Mouse (Mus musculus) liver, embryonic 15.5 days (tissue): ENCODE results near the gene Bcl2l15. TPM values are rescaled to one million over a fixed set of nuclear protein-coding genes. Genes with fewer than 3 reads are reported as not detected.
A peak's percentile ranks its signal among the peaks of the same experiment; 100 is the strongest.

Experiments
- ATAC-seq: fragments of 200-750 bp; cut with Nextera tagmentation; 2 replicates; pipeline ENCODE4 v1.8.0; 2017; ENCODE audit warnings: moderate number of reproducible peaks, mild to moderate bottlenecking, moderate library complexity; ENCODE audit not compliant: insufficient read depth
- H3K27ac ChIP-seq: fragments of 300-500 bp; sonication (generic); replicated peaks from 2 replicates; pipeline ENCODE4 v1.5.1; 2015; ENCODE audit warnings: mild to moderate bottlenecking, inconsistent platforms
- H3K27me3 ChIP-seq: fragments of 300-500 bp; sonication (generic); 2 replicates; pipeline ENCODE4 v1.6.1; 2015; ENCODE audit warnings: mild to moderate bottlenecking, inconsistent platforms
- H3K36me3 ChIP-seq: fragments of 300-500 bp; sonication (generic); replicated peaks from 2 replicates; pipeline ENCODE4 v1.6.1; 2015; ENCODE audit warnings: moderate library complexity, mild to moderate bottlenecking, inconsistent platforms
- H3K4me1 ChIP-seq: fragments of 300-500 bp; sonication (generic); replicated peaks from 2 replicates; pipeline ENCODE4 v1.6.1; 2015; ENCODE audit warnings: inconsistent platforms
- H3K4me2 ChIP-seq: fragments of 300-500 bp; sonication (generic); 2 replicates; pipeline ENCODE4 v1.6.1; 2015; ENCODE audit warnings: moderate library complexity, mild to moderate bottlenecking, inconsistent platforms
- H3K4me3 ChIP-seq: fragments of 300-500 bp; sonication (generic); replicated peaks from 2 replicates; pipeline ENCODE4 v1.5.1; 2015; ENCODE audit warnings: mild to moderate bottlenecking, inconsistent platforms
- H3K9ac ChIP-seq: fragments of 300-500 bp; sonication (generic); 2 replicates; pipeline ENCODE4 v1.6.1; 2015; ENCODE audit warnings: moderate library complexity, mild to moderate bottlenecking, inconsistent platforms
- H3K9me3 ChIP-seq: fragments of 300-500 bp; sonication (generic); replicated peaks from 2 replicates; pipeline ENCODE4 v1.6.1; 2016; ENCODE audit warnings: inconsistent platforms
- WGBS: fragments of 180-500 bp; shearing (Covaris S2); methylation state at CpG from one replicate; pipeline ENCODE4 v1.1.7; 2015; ENCODE audit warnings: mixed read lengths; ENCODE audit not compliant: insufficient replicate concordance; 5-methylcytosine and 5-hydroxymethylcytosine counted together
- polyA plus RNA-seq: library from polyadenylated mRNA; unstranded; fragments of >200 nt; fragmentation: Nextera tagmentation; extraction: Ambion mirVana; gene quantifications from 2 replicates; pipeline ENCODE4 v1.2.1, GENCODE M21; 2015

Gene Bcl2l15
- polyA plus RNA-seq, 1 experiment from 2014 or later, result 1.5 TPM

DNA sequence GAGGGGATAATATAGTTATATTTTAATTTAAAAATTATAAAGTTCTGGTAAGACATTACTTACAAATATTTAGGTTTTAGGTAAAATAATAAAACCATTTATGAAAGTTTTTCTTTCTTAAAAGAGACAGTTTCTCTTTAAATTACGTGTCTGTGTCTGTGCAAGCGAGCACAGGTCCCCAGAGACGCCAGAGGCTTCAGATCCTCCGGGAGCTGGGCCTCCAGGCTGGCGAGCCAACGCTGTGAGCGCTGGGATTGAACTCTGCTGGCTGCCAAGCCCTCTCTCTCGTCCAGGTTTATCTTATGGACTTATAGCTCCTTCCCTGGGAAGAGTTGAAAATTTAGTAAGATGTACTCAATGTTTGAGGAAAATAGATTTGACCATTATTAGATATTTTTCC is 21.4 kb downstream of the Bcl2l15 start:
- no peaks in the 10 kb centered on the region for H3K36me3 ChIP-seq
- H3K4me1 ChIP-seq, result peaks cover 13% of the 10 kb centered on the region; the same call in 1 of the 2 replicates
- no peak overlapping the region for H3K9ac ChIP-seq
- H3K27ac ChIP-seq, result no peak overlapping the region
- WGBS, result 72% methylated on average over 8 of the region's 8 CpGs
- H3K9me3 ChIP-seq, result no peaks in the 10 kb centered on the region
- H3K4me2 ChIP-seq, result no peak overlapping the region
- no peak overlapping the region for H3K4me3 ChIP-seq
- no peak for ATAC-seq
- no peaks in the 10 kb centered on the region for H3K27me3 ChIP-seq

DNA sequence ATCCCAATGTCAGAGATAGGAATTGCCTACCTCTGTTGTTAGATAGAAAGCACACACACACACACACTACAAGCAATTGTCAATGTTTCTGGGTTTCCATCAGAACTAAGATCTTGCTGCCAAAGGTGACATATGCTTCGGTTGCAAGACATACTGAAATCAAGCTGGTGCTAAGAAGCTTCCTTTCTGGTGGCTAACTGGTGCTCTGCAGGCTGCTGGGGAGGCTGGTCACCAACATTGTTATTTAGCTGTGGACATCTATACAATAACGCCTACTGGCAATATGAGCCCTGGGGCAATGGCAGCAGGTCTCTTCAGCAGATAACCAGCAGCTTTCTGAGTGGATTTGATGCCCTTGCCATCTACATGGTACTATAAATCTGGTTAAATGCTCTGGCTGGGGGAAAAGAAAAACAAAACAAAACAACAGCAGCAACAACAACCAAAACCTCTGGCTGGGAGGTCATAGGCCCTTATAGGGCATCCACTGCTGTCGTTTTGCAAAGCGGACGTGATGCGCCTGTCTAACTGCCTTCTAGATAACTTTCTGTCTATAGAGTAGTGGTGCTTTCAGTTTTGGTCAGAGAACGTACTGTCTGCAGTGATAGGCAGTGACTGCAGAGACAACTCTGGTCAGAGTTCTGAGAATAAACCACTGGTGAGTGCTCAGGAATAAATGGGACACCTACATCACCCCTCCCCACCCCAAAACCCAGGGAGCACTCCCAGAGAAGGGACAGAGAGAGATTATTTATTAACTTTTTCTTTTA is 24.8 kb downstream of the Bcl2l15 start:
- 70% methylated on average over 7 of the region's 7 CpGs for WGBS
- no peak overlapping the region for H3K9ac ChIP-seq
- no peak overlapping the region for H3K4me3 ChIP-seq
- H3K4me1 ChIP-seq, result peaks cover 4% of the 10 kb centered on the region; the same call in 1 of the 2 replicates
- no peaks in the 10 kb centered on the region for H3K36me3 ChIP-seq
- no peak for ATAC-seq
- H3K27ac ChIP-seq, result no peak overlapping the region
- no peaks in the 10 kb centered on the region for H3K9me3 ChIP-seq
- no peak overlapping the region for H3K4me2 ChIP-seq
- H3K27me3 ChIP-seq, result no peaks in the 10 kb centered on the region

DNA sequence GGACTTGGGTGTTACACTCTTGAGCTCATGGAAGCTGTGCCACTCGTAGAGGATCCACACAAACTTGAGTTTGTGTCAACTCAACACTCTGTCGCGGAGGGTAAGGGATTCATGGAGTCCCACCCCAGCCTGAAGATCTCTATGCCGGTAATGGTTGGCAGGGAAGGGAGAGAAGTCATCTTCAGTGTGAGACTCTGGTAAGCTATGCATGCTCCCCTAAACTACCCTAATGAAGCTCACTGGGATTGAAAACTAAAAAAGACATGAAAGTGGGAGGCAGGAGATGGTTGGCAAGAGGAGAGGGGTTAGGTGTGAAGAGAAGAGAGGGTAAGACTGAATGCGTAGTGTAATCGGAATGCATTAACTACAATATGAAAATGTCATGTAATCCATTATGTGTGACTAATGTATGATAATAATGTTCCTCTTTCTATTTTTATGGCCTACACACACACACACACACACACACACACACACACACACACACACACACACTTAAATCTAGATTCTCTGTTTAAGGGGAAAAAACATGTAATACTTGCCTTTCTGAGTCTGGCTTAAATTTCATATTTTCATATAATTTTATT is 25.7 kb downstream of the Bcl2l15 start:
- Histone ChIP-seq H3K27ac (no peak overlapping the region), H3K9me3 (no peaks in the 10 kb centered on the region), H3K27me3 (no peaks in the 10 kb centered on the region), H3K9ac (no peak overlapping the region), H3K4me3 (no peak overlapping the region), H3K36me3 (no peaks in the 10 kb centered on the region), H3K4me2 (no peak overlapping the region), H3K4me1 (peaks cover 4% of the 10 kb centered on the region; the same call in 1 of the 2 replicates)
- ATAC-seq, result no peak
- WGBS, result 78% methylated on average over 6 of the region's 6 CpGs

- no peak within 1 kb of the TSS for H3K9ac ChIP-seq
These were observed 26.7 kb downstream of the Bcl2l15 start, which contains the start of gene Ptpn22 for GRCm38 (mm10) chr3:103858881-103859801. Ptpn22 (plus strand) TSS chr3:103859795.

GRCm38 (mm10) chr3:103859851-103860391 is 27.5 kb downstream of the Bcl2l15 start:
- H3K4me3 ChIP-seq, result peak overlapping the region; percentile 26
- peak overlapping the region; percentile 58; the same call in 1 of the 2 replicates for H3K27ac ChIP-seq
- no peak overlapping the region for H3K9ac ChIP-seq
- H3K4me1 ChIP-seq, result peaks cover 4% of the 10 kb centered on the region; the same call in 1 of the 2 replicates
- H3K9me3 ChIP-seq, result no peaks in the 10 kb centered on the region
- ATAC-seq, result 0 out of 2 replicates have a peak, but pooled peaks have one; percentile 18
- no peaks in the 10 kb centered on the region for H3K36me3 ChIP-seq
- H3K4me2 ChIP-seq, result peak overlapping the region; percentile 39
- H3K27me3 ChIP-seq, result no peaks in the 10 kb centered on the region
- 21% methylated on average over 6 of the region's 6 CpGs for WGBS

More at GRCm38 (mm10) chr3:103858881-103859801, 26.7 kb downstream of the Bcl2l15 start, which contains the start of gene Ptpn22:
- Histone ChIP-seq H3K27me3 (no peaks in the 10 kb centered on the region), H3K9me3 (no peaks in the 10 kb centered on the region), H3K4me2 (peak within 1 kb of the TSS; percentile 39), H3K4me3 (peak within 1 kb of the TSS; percentile 26), H3K27ac (peak within 1 kb of the TSS; percentile 72), H3K4me1 (peaks cover 4% of the 10 kb centered on the region; the same call in 1 of the 2 replicates), H3K36me3 (no peaks in the 10 kb centered on the region)
- 0 out of 2 replicates have a peak, but pooled peaks have one; percentile 60 for ATAC-seq
- 22% methylated on average over 12 of the region's 12 CpGs for WGBS

GRCm38 (mm10) chr3:103862721-103863220 is 30.4 kb downstream of the Bcl2l15 start:
- Histone ChIP-seq H3K4me1 (peaks cover 3% of the 10 kb centered on the region; the same call in 1 of the 2 replicates), H3K27me3 (no peaks in the 10 kb centered on the region), H3K9ac (no peak overlapping the region), H3K27ac (no peak overlapping the region), H3K9me3 (no peaks in the 10 kb centered on the region), H3K4me2 (no peak overlapping the region), H3K36me3 (no peaks in the 10 kb centered on the region), H3K4me3 (no peak overlapping the region)
- 62% methylated on average over 4 of the region's 4 CpGs for WGBS
- no peak for ATAC-seq

- 73% methylated on average over 6 of the region's 6 CpGs for WGBS
- ATAC-seq, result no peak
- no peaks in the 10 kb centered on the region for H3K9me3 ChIP-seq
These were observed 31.8 kb downstream of the Bcl2l15 start for GRCm38 (mm10) chr3:103864200-103864599.

GRCm38 (mm10) chr3:103867424-103867971 is 35.1 kb downstream of the Bcl2l15 start:
- Histone ChIP-seq H3K9ac (no peak overlapping the region), H3K9me3 (no peaks in the 10 kb centered on the region), H3K36me3 (no peaks in the 10 kb centered on the region), H3K4me3 (no peak overlapping the region), H3K4me2 (no peak overlapping the region), H3K27ac (no peak overlapping the region), H3K4me1 (no peaks in the 10 kb centered on the region), H3K27me3 (no peaks in the 10 kb centered on the region)
- ATAC-seq, result no peak
- 78% methylated on average over 5 of the region's 5 CpGs for WGBS

More at GRCm38 (mm10) chr3:103864200-103864599, 31.8 kb downstream of the Bcl2l15 start:
- Histone ChIP-seq H3K36me3 (no peaks in the 10 kb centered on the region), H3K4me1 (no peaks in the 10 kb centered on the region), H3K27me3 (no peaks in the 10 kb centered on the region), H3K27ac (no peak overlapping the region), H3K4me3 (no peak overlapping the region), H3K9ac (no peak overlapping the region), H3K4me2 (no peak overlapping the region)

GRCm38 (mm10) chr3:103868008-103868407 is 35.6 kb downstream of the Bcl2l15 start:
- H3K9ac ChIP-seq, result no peak overlapping the region
- H3K9me3 ChIP-seq, result no peaks in the 10 kb centered on the region
- no peak overlapping the region for H3K4me2 ChIP-seq
- ATAC-seq, result no peak
- H3K27me3 ChIP-seq, result no peaks in the 10 kb centered on the region
- no peak overlapping the region for H3K27ac ChIP-seq
- no peaks in the 10 kb centered on the region for H3K4me1 ChIP-seq
- 64% methylated on average over 4 of the region's 4 CpGs for WGBS
- no peak overlapping the region for H3K4me3 ChIP-seq
- no peaks in the 10 kb centered on the region for H3K36me3 ChIP-seq

DNA sequence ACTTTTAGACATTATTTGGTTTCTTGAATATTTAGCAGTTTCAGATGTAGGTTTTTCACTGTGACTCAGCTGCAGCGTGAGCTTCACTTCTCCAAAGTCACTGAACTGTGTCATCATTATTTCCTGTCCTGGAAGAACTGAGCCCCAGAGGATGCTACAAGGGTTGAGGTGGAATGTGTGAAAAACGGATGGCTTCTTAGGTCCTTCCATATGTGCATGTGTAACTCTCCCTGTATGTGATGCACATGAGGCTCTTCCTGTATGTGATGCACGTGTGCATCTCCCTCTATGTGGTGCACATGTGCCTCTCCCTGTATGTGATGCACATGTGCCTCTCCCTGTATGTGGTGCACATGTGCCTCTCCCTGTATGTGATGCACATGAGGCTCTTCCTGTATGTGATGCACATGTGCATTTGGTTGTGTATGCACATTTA is 40.3 kb downstream of the Bcl2l15 start:
- no peak overlapping the region for H3K9ac ChIP-seq
- H3K9me3 ChIP-seq, result no peaks in the 10 kb centered on the region
- WGBS, result 32% methylated on average over 3 of the region's 3 CpGs
- no peaks in the 10 kb centered on the region for H3K4me1 ChIP-seq
- ATAC-seq, result no peak
- H3K4me3 ChIP-seq, result no peak overlapping the region
- no peak overlapping the region for H3K27ac ChIP-seq
- H3K4me2 ChIP-seq, result no peak overlapping the region
- no peaks in the 10 kb centered on the region for H3K27me3 ChIP-seq
- H3K36me3 ChIP-seq, result no peaks in the 10 kb centered on the region
